Mouse (Mus musculus) heart, postnatal 0 days (tissue): ENCODE measurements around the gene Trib2.

ENCODE experiments used
- CTCF ChIP-seq: IDR thresholded peaks from 2 replicates; pipeline ENCODE4 v1.5.1; 2016; ENCODE audit warnings: antibody characterized with exemption, control low read depth, low read depth
- EP300 ChIP-seq: IDR thresholded peaks from 2 replicates; pipeline ENCODE4 v1.6.1; 2016; ENCODE audit warnings: antibody characterized with exemption, low read depth

- TF ChIP-seq EP300 (no peak), CTCF (no peak)
These were observed 51.5 kb downstream of the Trib2 start for GRCm38 (mm10) chr12:15765238-15765637.
